Mouse (Mus musculus): ENCODE data around the gene Slc43a2.
"Not testable (repeated sequence)": the region's sequence is repeated elsewhere in the genome, so short reads cannot be mapped to it uniquely, and the experiment has no call there.

Gene Slc43a2

DNA sequence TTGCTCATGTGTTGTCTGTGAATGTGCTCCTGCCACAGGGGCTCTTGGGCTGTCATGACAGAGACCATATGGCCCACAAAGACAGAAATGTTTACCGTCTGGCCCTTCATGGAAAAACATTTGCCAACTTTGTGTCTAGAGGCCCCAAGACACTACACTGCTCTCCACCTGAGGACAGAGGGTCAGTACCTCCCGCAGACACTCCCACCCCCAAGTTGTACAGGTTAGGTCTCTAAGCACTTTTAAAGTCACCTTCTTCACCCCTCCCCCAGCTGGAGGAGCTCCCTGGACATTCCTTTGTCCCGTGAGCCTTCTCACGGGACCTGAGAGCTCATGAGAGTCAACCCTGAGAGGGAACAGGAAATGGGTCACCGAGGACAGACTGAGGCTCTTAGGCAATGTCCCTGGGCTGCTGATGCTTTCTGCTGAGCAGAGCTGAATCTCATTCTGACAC is 18.2 kb downstream of the Slc43a2 start:
- DNase-seq (ENCODE audit: extremely low read depth, insufficient read length, low spot score) = no peak

DNA sequence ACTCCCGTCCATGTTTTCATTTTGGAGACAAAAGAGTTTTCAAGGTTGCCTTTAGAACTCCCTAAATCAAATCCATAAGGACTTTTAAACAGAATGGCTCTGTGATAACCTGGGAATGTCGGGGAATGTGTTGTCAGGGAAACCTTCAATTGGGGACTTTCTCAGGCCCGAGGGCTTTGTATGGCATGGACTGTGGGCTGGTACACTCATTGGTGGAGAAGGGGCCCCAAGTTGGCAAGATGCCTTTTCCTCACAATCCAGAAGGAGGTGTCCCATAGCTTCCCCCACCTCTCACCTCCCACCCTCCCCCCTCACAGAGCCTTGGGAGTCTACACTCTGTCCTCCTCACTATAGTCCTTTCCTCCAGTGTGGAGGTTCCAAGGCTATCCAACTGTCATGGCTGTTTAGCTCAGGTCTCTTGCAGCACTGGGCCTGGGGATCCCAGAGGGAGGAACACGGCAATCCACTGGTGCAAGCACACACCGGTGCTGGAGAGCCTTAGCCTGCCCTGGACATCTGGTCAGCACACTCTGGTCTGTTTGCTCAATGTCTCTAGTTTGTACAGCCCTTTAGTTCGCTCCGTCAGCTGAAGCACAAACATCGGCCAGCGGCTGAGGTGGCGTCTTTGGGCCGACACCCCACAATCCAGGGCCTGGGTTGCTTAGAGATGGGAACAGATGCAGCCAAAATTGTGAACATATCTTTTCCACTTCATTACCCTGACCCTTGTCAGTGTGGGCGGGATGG is 18.9 kb downstream of the Slc43a2 start:
- no peak for DNase-seq (ENCODE audit: extremely low read depth, insufficient read length, low spot score)

DNA sequence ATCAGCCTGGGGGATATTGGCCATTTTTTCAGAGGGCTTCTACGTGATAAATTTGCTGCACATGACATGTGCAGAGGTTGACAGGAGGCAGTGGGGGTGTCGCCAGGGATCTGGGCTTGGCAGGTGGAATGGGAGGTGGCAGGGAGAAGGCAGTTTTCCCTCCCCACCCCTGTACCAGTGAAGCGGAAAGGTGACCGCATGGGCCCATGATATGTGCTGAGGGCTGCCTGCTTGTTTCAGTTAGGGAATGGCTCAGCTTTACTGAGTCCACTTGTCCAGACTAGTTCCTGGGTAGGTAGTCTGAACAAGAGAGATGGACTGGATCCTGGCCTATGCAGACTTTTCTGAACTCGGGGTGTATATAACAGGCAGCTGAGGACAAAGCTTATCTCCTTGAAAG is 19.8 kb downstream of the Slc43a2 start:
- DNase-seq (ENCODE audit: extremely low read depth, insufficient read length, low spot score) = no peak

DNA sequence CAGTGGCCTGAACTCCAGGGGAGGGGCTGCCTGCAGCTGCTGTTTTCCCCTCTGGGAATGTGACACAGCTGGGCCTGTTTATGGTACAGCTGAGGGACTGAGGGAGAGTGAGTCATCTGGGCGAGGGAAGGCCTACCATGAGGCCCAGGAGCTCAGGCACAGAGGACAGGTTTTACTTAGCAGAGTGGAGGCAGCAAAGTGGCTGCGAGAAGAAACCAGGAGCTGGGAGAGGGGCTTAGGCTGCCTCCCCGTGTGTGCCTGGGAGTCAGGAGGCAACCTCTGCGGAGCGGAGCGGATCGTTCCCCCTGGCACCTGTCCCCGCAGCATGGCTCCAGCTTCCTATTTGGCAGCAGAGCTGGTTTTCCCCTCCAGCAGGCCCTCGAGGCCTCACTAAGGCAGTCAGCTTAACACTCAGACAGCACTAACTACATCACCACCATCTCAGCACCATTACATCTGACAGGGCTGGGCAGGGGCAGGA is 20.5 kb downstream of the Slc43a2 start:
- peak; percentile 89 for DNase-seq (ENCODE audit: extremely low read depth, insufficient read length, low spot score)

DNA sequence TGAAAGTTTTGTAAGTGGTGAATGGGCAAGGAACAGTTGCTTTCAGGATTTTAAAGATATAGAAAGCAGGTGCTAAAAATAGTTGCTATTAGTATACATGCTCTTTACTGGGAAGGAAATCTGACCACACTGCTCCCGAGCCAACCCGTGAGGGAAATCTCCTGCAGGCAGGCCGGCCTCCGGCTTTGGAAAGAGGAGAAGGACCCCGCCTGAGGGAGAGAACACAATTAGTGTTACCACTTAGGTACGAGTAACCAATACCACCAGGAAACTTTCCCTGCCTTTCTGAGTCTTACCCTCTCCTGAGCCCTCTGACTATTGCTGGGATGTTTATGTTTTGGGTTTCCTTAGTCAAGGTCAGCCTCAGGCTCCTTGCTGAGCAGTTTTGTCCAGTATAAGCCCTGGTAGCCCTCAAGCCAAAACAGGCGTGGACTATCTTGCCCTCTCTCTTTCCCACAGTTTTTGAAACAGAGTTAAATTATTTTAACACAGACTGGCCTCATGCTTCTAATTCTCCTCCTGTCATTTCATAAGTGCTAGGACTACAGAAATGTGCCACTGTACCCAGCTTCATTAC is 21.5 kb downstream of the Slc43a2 start:
- DNase-seq (ENCODE audit: extremely low read depth, insufficient read length, low spot score) = no peak

DNA sequence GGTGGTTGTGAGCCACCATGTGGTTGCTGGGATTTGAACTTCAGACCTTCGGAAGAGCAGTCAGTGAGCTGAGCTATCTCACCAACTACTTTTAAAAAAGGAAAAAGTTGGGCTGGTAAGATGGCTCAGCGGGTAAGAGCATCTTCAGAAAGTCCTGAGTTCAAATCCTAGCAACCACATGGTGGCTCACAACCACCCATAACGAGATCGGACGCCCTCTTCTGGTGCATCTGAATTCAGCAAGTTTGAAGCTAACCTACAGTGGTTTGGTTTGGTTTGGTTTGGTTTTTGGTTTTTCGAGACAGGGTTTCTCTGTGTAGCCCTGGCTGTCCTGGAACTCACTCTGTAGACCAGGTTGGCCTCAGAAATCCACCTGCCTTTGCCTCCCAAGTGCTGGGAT is 24.5 kb downstream of the Slc43a2 start:
- not testable (repeated sequence) for DNase-seq (ENCODE audit: extremely low read depth, insufficient read length, low spot score)

DNA sequence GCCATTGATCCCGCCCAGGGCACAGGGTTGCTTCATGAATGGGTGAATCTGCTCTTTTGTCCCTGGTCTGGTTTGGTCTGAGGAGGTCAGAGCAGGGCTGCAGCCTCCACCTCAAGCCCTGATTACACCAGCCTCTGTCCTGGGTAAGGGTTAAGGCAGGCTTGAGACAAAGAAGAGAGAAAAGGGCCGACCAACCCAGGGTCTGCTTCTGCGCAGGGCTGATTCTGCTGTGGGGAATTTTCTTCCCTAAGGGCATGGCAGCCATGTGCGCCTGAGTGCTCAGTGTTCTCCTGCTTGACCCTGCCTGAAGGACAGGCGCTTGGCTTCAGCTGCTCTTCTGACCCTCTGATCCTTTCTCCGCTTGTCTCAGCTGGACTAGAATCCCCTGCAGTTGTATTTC is 25.6 kb downstream of the Slc43a2 start:
- DNase-seq (ENCODE audit: extremely low read depth, insufficient read length, low spot score) = no peak

DNA sequence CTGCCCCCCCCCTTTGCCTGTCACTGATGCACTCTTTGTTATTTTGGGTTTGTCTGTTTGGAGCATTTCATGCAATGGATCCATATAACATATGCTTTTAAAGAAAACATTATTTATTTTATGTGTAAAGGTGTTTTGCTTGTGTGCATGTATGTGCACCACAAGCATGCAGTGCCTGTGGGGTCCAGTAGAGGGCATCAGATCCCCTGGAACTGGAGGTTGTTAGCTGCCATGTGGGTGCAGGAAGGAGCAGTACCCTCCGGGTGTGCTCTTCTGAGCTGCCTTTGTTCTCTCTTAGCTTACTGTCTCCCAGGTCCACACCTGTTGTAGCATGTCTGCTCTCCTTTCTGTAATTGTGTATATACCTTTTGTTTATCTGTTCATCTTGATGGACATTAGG is 26.6 kb downstream of the Slc43a2 start:
- no peak for DNase-seq (ENCODE audit: extremely low read depth, insufficient read length, low spot score)

DNA sequence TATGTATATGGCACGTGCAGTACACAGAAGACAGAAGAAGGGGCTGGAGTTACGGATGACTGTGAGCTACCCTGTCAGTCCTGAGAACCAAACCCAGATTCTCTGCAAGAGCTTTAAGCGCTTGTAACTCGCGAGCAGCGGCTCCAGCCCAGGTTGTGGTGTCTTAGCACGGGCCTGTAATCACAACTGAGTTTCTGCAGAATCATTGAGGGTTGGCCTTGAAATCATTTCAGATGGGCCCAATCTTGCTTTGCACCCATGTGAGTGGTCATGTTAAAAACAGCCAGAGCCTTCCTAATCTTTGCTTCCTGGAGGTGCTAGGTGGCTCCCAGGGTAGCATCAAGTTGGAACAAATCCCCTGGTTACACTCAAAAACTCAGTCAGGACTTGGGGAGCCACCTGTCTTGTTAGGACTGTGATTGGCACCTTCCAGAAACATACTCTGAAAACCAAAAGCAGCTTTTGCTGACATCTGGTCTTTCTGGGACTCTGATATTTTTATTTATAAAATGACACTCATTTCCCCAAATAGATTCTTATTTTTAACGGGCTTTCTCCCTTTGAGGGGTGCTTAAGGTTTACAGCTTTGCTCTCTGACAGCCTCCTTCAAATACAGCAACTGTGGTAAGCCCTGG is 28.5 kb downstream of the Slc43a2 start:
- no peak for DNase-seq (ENCODE audit: extremely low read depth, insufficient read length, low spot score)

DNA sequence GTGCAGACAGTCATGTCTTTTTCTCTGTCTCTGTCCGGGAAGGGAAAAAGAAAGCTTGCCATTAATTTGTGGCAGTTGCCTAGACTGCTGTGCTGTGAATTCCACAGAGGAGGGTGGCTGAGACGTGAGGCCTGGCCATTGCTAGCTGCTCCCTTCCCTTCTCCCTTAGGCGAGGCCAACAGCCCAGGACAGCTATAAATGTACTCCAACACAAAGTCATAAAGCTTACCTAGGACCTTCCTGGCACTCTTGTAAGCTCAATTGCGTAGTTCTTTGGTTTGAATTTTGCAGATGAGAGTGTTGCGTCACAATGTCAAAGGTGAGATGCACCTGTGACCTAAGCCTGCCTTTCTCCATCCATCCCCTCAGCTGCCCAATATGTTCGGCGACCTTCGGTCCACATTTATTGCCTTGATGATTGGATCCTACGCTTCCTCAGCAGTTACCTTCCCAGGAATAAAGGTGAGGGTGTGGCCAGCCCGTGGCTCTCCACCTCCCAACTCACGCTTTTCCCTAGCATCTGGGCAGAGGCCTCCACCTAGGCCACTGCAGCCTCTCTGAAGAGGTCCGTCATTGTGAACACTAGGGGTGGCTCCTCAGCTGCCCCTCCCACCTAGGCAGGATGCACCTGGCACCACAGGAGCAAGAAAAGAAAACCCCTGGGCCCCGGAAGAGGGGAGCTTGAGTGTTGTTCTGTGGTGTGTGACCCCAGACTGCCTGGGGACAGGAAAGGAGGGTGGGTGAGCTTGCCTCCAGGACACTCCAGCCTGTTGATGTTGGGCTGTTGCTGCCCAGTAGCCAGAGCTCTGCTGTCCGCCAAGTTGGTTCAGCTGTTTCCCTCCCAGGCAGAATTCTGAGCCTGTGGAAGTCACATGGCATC is 29.3 kb downstream of the Slc43a2 start:
- DNase-seq (ENCODE audit: extremely low read depth, insufficient read length, low spot score) = no peak

DNA sequence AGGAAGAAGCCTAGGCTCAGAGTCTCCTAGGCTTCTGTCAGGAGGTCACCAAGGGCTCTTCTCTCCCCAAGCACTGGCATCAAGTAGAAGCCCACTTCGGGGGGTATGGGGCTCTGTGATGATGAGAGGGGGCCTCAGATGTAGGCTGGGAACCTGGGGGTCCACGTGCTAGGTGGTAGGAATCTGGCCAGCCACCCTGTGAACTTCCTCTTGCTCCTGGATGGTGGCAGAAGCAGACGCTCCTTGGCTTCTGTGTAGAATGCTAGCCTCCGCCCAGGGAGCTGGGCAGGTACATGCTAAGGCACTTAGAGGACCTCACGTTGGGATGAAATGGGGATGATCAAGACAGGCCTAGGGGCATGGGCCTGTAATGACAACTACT is 29.9 kb downstream of the Slc43a2 start:
- DNase-seq (ENCODE audit: extremely low read depth, insufficient read length, low spot score) = no peak

DNA sequence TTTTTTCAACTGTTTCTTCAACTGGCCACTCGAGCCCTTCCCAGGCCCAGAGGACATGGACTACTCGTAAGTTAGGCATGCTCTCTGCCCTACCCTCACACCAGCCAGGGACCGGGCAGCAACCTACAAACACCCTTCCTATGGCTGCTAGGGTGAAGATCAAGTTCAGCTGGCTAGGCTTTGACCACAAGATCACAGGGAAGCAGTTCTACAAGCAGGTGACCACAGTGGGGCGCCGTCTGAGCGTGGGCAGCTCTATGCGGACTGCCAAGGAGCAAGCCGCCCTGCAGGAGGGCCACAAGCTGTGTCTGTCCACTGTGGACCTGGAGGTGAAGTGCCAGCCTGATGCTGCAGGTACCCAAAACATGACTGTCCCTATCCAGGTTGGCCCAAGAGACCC is 31.3 kb downstream of the Slc43a2 start:
- DNase-seq (ENCODE audit: extremely low read depth, insufficient read length, low spot score) = peak; percentile 72

DNA sequence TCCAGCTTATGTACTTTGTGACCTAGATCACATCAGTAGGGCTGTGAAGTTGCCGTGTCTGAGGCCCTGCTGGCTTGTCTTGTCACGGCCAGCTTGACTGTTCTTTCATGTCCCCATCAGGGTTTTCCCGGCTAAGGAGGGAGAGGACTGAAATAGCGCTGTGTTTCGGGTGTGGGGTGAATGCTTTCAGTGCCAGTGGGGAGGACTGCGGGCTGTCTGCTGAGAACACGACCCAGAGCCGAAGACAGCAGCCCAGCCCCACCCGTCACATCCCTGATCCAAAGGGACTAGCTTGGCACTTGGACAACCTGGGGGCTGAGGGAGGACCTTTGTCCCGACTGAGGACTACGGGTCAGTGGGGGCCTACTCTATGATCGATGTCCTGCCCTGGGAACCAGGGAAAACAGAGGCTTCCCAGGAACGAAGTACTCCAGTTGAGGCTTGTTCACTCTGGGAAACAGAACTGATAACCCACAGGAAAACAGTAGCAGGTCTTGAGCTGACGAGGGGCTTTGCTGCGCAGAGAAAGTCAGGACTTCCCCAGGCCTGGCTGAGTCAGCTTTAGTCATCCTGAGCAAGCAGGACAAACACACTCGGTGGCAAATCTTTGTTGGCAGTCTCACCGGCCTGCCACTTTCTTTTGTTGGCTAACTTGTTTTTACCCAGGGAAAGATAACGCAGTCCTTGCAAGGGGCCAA is 32.5 kb downstream of the Slc43a2 start:
- peak; percentile 72 for DNase-seq (ENCODE audit: extremely low read depth, insufficient read length, low spot score)

DNA sequence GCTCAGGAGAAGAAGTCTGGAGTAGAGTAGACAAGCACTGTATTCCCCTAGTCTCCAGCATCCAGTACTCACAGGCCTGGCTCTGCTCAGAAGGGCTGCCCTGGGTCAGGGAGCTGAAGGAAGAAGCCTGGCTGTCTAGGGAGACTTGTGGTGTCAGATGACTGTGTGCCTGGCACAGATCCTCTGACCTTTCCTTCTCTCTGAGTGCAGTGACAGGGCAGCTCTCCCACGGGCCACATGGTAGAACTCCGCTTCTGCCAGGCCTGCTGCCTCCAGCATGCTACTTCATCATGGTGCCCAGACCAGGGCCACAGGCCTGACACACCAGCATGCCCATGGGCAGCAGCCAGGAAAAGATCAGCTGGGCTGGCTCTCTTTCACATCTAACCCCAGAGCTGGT is 34.4 kb downstream of the Slc43a2 start:
- DNase-seq (ENCODE audit: extremely low read depth, insufficient read length, low spot score) = peak; percentile 79

DNA sequence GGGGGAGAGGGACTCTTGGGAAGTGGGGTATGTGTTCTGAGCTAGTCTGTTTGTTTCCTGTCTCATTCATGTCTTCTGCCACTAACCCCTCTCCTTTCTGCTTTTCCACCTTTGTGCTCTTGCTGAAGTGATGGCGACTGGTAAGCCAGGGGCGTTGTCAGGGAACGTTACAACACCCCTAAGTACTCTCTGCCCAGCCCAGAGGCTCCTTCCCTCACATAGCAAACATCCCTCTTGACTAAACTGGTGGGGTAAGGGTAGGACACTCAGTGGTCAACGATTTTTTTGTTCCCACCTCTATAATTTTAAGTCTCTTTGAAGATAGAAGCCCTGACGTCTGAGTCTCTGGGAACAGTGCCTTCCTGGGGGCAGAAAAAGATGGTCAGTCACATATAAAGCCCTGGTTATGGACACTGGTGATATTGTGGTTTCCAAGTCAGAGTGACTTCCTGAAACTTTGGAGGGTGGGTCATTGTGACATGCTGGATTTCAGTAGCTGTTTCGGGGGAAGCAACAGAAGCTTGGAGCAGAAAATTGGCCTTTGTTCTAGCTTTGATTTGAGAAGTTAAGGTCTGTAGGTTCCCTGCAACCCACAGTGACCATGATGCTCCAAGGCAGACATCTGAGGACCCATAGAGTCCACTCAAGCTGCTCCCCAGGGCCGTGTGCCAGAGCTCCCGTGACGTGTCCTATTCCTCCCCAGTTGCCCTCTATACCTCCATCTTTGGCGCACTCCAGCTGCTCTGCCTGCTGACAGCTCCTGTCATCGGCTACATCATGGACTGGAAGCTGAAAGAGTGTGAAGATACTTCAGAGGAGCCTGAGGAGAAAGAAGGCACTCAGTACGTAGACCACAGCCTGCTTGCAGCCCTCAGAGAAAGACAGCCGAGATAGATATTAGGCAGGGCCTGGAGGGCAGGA is 35.0 kb downstream of the Slc43a2 start:
- DNase-seq (ENCODE audit: extremely low read depth, insufficient read length, low spot score) = no peak

DNA sequence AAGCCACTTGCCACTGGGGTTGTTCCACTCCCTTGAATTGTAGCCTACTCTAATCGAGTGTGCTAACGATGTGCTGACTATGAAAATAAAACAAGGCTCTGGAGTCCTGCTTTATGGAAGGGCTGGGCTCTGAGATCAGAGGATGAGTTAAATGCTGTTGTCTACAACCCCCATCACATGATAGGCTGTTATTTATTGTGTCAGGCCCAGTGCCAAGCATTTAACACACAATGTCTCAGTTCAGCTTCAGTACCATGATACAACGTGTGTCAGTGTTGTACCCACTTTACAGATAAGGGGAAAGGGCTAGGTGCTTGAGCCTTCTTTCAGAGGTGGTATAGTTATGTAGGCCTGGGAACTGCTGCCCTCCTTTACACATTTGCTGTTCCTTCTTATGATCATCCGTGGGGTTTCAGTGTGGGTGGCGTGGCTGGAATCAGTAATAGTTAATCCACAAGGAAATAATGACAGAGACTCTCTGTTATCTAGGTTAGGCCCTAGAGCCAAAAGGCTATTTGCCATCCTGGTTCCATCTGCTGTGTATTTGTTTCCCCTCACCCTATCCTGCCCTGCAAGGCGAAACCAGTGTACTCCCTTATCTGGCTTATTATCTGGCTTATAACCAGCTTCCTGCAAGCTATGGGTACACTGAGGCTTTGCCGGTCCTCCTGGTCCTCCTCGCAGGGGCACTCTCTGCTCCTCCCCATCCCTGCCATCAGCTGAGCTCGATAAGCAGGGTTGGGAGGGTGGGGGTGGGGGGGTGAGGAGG is 36.0 kb downstream of the Slc43a2 start:
- no peak for DNase-seq (ENCODE audit: extremely low read depth, insufficient read length, low spot score)

DNA sequence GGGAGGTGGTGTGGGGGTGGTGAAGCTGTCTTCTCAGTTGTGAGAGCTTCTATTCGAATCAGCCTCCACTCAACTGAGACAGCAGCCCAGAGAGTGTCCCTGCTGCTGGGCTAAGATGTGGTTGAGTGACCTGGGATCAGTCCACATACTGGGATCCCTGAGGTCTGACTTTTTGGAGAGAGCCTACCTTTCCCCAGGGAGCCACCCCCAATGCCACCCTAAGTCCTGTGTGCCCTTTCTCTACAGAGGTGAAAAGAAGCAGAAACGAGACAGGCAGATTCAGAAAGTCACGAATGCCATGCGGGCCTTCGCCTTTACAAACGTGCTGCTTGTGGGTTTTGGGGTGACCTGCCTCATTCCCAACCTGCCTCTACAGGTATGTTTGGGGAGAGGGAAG is 36.6 kb downstream of the Slc43a2 start:
- DNase-seq (ENCODE audit: extremely low read depth, insufficient read length, low spot score) = no peak

DNA sequence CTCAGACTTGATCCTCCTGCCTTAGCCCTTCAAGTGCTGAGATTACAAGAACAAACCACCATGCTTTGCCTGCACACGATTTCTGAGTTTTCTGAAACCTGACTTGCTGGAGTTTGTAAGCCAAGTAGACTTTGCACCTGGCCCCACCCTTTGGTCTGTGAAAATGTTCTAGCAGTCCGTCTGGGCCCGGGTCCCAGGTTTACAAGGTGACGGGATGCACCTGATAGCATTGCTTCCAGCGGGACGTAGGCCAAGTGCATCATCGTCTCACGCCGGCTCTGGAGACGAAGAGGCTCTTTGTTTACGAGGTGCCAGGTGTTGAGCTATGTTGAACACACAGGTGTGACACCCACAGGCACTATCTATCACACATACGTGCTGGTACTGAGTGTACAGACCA is 37.5 kb downstream of the Slc43a2 start:
- DNase-seq (ENCODE audit: extremely low read depth, insufficient read length, low spot score) = no peak

All from 3134 (cell line).